Mouse (Mus musculus) cerebellum, adult 2 months (tissue): Measurements from ENCODE around the gene Olfr1109. TPM values are rescaled to one million over a fixed set of nuclear protein-coding genes. Genes with fewer than 3 reads are reported as not detected.

ENCODE experiments used
- DNase-seq, 2 experiments: peaks; one replicate each; pipeline ENCODE4 v3.0.0; 2021
- H3K27ac ChIP-seq: fragments of 200-500 bp; 2 replicates; pipeline ENCODE4 v1.5.1; 2012; ENCODE audit warnings: low read length, control low read depth, inconsistent platforms; ENCODE audit not compliant: insufficient read depth
- H3K27me3 ChIP-seq: fragments of 200-500 bp; 2 replicates; pipeline ENCODE4 v1.6.1; 2012; ENCODE audit warnings: inconsistent platforms, mild to moderate bottlenecking, low read length, moderate library complexity; ENCODE audit not compliant: control insufficient read depth, insufficient read depth
- H3K4me1 ChIP-seq: fragments of 200-500 bp; 2 replicates; pipeline ENCODE4 v1.6.1; 2011; ENCODE audit warnings: low read length; ENCODE audit not compliant: control insufficient read depth, insufficient read depth
- H3K4me3 ChIP-seq: fragments of 200-500 bp; replicated peaks from 2 replicates; pipeline ENCODE3; 2011; ENCODE audit warnings: mild to moderate bottlenecking, low read depth, low read length, control low read depth; ENCODE audit not compliant: insufficient read depth
- CTCF ChIP-seq: fragments of 200-500 bp; IDR thresholded peaks from 2 replicates; pipeline ENCODE4 v1.5.1; 2011; ENCODE audit warnings: low read depth, mild to moderate bottlenecking, control low read depth, low read length, moderate library complexity, borderline replicate concordance; ENCODE audit not compliant: insufficient read depth
- POLR2A ChIP-seq: fragments of 200-500 bp; IDR thresholded peaks from 2 replicates; pipeline ENCODE4 v1.6.1; 2011; ENCODE audit warnings: low read length, control low read depth, borderline replicate concordance; ENCODE audit not compliant: insufficient read depth
- WGBS: fragments of 180-500 bp; shearing (Covaris S2); methylation state at CpG from one replicate; pipeline ENCODE4 v1.1.7; 2018; 5-methylcytosine and 5-hydroxymethylcytosine counted together
- polyA plus RNA-seq: library from polyadenylated mRNA; depleted of rRNA; stranded (reverse); fragments of >200 nt; gene quantifications from 2 replicates; pipeline ENCODE4 v1.2.3, GENCODE M21; 2012; rRNA removed

The Olfr1109 gene
- polyA plus RNA-seq: not detected in 2 replicates

- Histone ChIP-seq H3K4me3 (no peak within 1 kb of the TSS), H3K27ac (no peak within 1 kb of the TSS), H3K4me1 (no peaks in the 10 kb centered on the region), H3K27me3 (no peaks in the 10 kb centered on the region)
- DNase-seq: no peak
- no peak for TF ChIP-seq POLR2A
- no peak for TF ChIP-seq CTCF
- 38% methylated on average over 1 of the region's 1 CpGs for WGBS
These were observed at the start of gene Olfr1109 for GRCm38 (mm10) chr2:87095908-87096307. Gene Olfr1109 (minus strand): TSS chr2:87096008.

DNA sequence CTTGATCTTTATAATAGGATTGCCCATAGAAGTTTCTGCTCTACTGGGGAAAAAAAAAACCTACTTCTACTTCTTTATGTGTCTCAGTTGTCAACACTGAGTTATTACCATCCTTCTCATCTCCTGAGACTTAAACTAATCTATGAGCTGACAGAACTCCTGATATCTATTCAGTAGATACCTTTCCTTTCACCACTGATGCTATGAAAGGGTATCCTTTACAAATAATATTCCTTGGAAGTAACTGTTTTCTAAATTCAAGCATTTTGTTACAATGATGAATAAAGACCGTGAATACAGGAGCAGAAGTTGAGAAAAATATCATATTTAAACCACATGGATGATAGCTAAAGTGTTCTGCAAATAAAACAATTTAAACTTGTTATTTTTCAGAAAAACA, 44.4 kb upstream of the Olfr1109 start, which contains the start of gene Olfr1110:
Gene Olfr1110 (minus strand): TSS at position 101 of the 400 bp plus-strand sequence.
- no peaks in the 10 kb centered on the region for H3K27me3 ChIP-seq
- 71% methylated on average over 1 of the region's 1 CpGs for WGBS
- no peaks in the 10 kb centered on the region for H3K4me1 ChIP-seq
- H3K4me3 ChIP-seq: no peak within 1 kb of the TSS
- H3K27ac ChIP-seq: no peak within 1 kb of the TSS
- TF ChIP-seq CTCF: no peak
- TF ChIP-seq POLR2A: no peak
- DNase-seq: no peak

- Histone ChIP-seq H3K27me3 (no peaks in the 10 kb centered on the region), H3K4me3 (no peak within 1 kb of the TSS), H3K27ac (no peak within 1 kb of the TSS), H3K4me1 (no peaks in the 10 kb centered on the region)
- TF ChIP-seq CTCF: no peak
- no peak for TF ChIP-seq POLR2A
- DNase-seq: no peak
These were observed 18.7 kb upstream of the Olfr1109 start, which contains the start of gene Olfr259 for GRCm38 (mm10) chr2:87114467-87114866. Gene Olfr259 (minus strand): TSS chr2:87114567.

- no peak for DNase-seq
- H3K27ac ChIP-seq: no peak within 1 kb of the TSS
- 65% methylated on average over 1 of the region's 1 CpGs for WGBS
- H3K4me3 ChIP-seq: no peak within 1 kb of the TSS
- H3K4me1 ChIP-seq: no peaks in the 10 kb centered on the region
- no peaks in the 10 kb centered on the region for H3K27me3 ChIP-seq
- TF ChIP-seq CTCF (no peak), POLR2A (no peak)
These were observed 20.1 kb downstream of the Olfr1109 start, which contains the start of gene Olfr1107 for GRCm38 (mm10) chr2:87075717-87076116. Gene Olfr1107 (minus strand): TSS chr2:87075817.

- 57% methylated on average over 1 of the region's 1 CpGs for WGBS
- Histone ChIP-seq H3K27me3 (no peaks in the 10 kb centered on the region), H3K4me3 (no peak within 1 kb of the TSS), H3K27ac (no peak within 1 kb of the TSS), H3K4me1 (no peaks in the 10 kb centered on the region)
- no peak for DNase-seq
- TF ChIP-seq CTCF (no peak), POLR2A (no peak)
These were observed 43.6 kb downstream of the Olfr1109 start, which contains the start of gene Olfr1106 for GRCm38 (mm10) chr2:87052173-87052572. Gene Olfr1106 (minus strand): TSS chr2:87052273.

Other genes starting within 250 kb of the Olfr1109 start
- gene Olfr1095, start 244.3 kb downstream of the Olfr1109 start, polyA plus RNA-seq: not detected in 2 replicates
- gene Gm13723, start 221.2 kb downstream of the Olfr1109 start, polyA plus RNA-seq: not detected in 2 replicates
- not detected in 2 replicates for gene Olfr1097, start 203.8 kb downstream of the Olfr1109 start, polyA plus RNA-seq
- gene Olfr1098, start 171.5 kb downstream of the Olfr1109 start, polyA plus RNA-seq: not detected in 2 replicates
- not detected in 2 replicates for gene Olfr1099, start 135.3 kb downstream of the Olfr1109 start, polyA plus RNA-seq
- gene Olfr1100, start 116.1 kb downstream of the Olfr1109 start, polyA plus RNA-seq: not detected in 2 replicates
- gene Olfr1101, start 104.8 kb downstream of the Olfr1109 start, polyA plus RNA-seq: not detected in 2 replicates
- gene Olfr1102, start 97.6 kb downstream of the Olfr1109 start, polyA plus RNA-seq: not detected in 2 replicates
- not detected in 2 replicates for gene Olfr1104, start 68.9 kb downstream of the Olfr1109 start, polyA plus RNA-seq
- not detected in 2 replicates for gene Olfr1105, start 59.5 kb downstream of the Olfr1109 start, polyA plus RNA-seq
- gene Olfr1106, start 43.7 kb downstream of the Olfr1109 start, polyA plus RNA-seq: not detected in 2 replicates
- gene Olfr1107, start 20.2 kb downstream of the Olfr1109 start, polyA plus RNA-seq: not detected in 2 replicates
- not detected in 2 replicates for gene Olfr259, start 18.6 kb upstream of the Olfr1109 start, polyA plus RNA-seq
- gene Olfr1110, start 44.3 kb upstream of the Olfr1109 start, polyA plus RNA-seq: not detected in 2 replicates
- not detected in 2 replicates for gene Olfr1111, start 56.6 kb upstream of the Olfr1109 start, polyA plus RNA-seq
- not detected in 2 replicates for gene Olfr1112, start 91.8 kb upstream of the Olfr1109 start, polyA plus RNA-seq
- gene Olfr1113, start 113.0 kb upstream of the Olfr1109 start, polyA plus RNA-seq: not detected in 2 replicates
- gene Olfr1115, start 152.0 kb upstream of the Olfr1109 start, polyA plus RNA-seq: not detected in 2 replicates
- not detected in 2 replicates for gene Olfr1116, start 171.5 kb upstream of the Olfr1109 start, polyA plus RNA-seq
- not detected in 2 replicates for gene Olfr1118, start 211.6 kb upstream of the Olfr1109 start, polyA plus RNA-seq